Mouse (Mus musculus) left cerebral cortex, postnatal 4 days (tissue): ENCODE measurements around the gene Srsf9. TPM values are rescaled to one million over a fixed set of nuclear protein-coding genes. Genes with fewer than 3 reads are reported as not detected.
"Not testable (repeated sequence)": the region's sequence is repeated elsewhere in the genome, so short reads cannot be mapped to it uniquely, and the experiment has no call there.

Source experiments
- DNase-seq: peaks from one replicate; pipeline ENCODE4 v3.0.0-alpha.2; 2022
- intact Hi-C: fragments of 180-260 bp; cut with DNase I; formaldehyde crosslinking; loops from one replicate; pipeline ENCODE4 v1.15.1; 2025
- total RNA-seq, 2 experiments: library from RNA; stranded (reverse); gene quantifications; 2 replicates each; pipeline ENCODE4 v1.2.3; 2021

Srsf9 gene
- total RNA-seq: 10 to 100 TPM; 58.7 to 59.4 TPM

DNA sequence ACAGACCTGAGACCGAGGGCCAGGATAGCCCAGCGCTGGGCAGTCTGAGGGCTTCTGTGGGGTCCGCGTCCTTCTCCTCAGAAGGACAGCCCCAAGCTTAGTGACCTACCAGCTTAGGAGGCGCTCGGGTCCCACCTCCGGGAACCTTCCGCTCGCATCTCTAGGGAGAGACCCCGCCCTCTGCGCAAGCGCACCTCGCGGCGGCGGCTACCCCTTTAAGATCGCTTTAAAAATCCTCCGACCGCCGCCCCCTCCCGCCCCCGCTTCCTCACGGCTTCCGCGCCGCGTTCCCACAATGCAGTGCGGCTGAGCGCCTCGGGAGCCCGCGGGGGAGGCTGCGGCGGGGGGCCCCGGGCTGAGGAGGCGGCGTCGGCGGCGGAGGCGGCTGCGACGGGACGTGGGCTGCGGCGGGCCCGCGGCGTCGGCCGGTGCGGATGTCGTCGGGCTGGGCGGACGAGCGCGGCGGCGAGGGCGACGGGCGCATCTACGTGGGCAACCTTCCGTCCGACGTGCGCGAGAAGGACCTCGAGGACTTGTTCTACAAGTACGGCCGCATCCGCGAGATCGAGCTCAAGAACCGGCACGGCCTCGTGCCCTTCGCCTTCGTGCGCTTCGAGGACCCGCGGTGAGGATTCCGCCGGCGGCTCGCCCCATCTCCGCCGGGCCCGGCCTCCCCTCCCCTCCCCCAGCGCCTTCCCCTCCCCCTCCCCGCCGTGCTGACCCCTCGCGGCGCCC lies at the start of gene Srsf9:
Srsf9 (plus strand) TSS at position 303 of the 735 bp plus-strand sequence.
- DNase-seq: peak; percentile 97
- intact Hi-C loops: loop anchor here (2.0 kb wide), 1 partner anchor 26 kb away; the partner anchor contains the start of gene Dynll1

DNA sequence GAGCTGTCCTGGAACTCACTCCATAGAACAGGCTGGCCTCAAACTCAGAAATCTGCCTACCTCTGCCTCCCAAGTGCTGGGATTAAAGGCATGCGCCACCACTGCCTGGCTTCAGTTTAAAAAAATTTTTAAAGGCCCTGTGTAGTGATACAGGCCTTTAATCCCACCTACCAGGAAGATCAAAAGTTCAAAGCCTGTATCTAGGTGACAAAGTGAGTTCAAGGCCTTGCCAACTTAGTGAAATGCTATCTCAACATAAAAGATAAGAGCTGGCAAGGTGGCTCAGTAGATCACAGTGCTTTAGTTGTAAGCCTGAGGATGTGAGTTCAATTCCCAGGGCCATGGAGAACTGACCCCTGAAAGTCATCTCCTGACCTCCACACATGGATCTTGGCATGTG lies 48.9 kb upstream of the Srsf9 start:
- intact Hi-C loops: no loop called here
- DNase-seq: no peak

DNA sequence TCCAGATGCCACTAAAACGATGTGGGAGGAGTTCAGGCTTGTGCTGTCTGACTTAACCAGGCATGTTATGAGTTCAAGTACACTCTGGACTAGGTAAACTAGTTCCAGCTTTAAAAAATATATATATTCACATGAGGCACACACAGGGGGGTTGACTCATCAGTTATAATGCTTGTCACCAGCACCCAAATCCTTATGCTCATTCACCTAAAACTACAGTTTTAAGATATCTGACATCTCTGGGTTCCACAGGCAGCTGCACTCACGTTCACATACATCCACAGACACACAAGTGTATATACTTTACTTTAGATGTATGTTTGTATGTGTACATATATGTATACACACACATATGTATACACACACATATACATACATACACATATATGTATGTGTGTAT lies 48.2 kb upstream of the Srsf9 start:
- intact Hi-C loops: no loop called here
- no peak for DNase-seq

GRCm38 (mm10) chr5:115279226-115280049 lies 47.5 kb upstream of the Srsf9 start, which contains the start of gene Coq5:
Gene Coq5, plus strand, starts transcription at chr5:115279666.
- intact Hi-C loops: no loop called here
- peak; percentile 86 for DNase-seq

GRCm38 (mm10) chr5:115280050-115280687 lies 46.8 kb upstream of the Srsf9 start:
- intact Hi-C loops: no loop called here
- peak; percentile 27 for DNase-seq

DNA sequence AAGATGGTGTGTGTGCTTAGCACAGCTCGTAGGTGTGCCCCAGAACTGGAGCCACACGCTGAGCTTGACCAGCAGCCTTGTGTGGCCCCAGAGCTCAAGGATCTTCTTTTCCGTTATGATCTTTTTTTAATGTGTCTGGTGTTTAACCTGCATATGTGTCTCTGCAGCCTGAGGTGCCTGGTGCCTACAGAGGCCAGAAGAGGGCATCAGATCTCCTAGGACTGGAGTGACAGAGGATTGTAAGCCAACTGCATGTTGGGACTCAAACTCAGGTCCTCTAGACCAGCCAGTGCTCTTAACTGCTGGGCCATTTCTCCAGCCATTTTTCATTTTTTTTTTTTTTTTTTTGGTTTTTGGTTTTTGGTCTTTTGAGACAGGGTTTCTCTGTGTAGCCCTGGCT lies 42.2 kb upstream of the Srsf9 start:
- no peak for DNase-seq
- intact Hi-C loops: no loop called here

GRCm38 (mm10) chr5:115294173-115294572 lies 32.8 kb upstream of the Srsf9 start:
- intact Hi-C loops: loop anchor here (10.0 kb wide), 1 partner anchor 151 kb away; no protein-coding TSS in a partner anchor
- no peak for DNase-seq

GRCm38 (mm10) chr5:115296347-115296746 lies 30.6 kb upstream of the Srsf9 start:
- intact Hi-C loops: loop anchor here (10.0 kb wide), 1 partner anchor 148 kb away; no protein-coding TSS in a partner anchor
- no peak for DNase-seq

DNA sequence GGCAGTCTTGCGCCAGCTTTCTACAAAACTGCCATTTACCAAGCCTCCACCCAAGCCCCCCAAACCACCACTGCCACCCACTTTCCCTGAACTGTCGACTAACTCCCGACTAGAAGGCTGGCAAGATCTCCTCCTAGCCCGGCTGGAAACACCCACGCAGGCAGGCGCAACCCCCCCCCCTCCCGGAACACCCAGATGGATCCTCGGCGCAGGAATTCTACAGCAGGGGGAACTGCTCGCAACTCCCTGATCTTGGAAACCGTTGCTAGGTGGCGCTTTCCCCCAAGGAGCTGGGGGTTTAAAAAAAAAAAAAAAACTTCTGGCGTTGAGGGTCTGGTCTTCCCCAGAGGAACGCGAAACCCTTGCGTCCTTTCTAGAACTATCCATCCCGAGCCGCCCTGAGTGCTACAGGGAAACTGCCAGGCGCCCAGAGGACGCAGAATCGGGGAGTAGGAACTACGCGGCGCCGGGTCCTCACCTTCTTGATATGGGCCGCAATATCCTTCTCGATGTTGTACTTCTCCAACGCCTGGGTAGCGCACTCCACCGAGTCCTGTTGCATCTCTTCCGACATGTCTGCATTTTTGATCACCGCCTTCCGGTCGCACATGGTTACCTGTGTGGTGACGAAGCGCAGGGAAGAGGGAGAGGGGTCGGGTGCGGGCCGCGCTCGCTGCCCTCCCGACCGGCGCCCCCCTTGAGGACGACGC lies 26.8 kb upstream of the Srsf9 start:
- intact Hi-C loops: loop anchor here (2.0 kb wide), 1 partner anchor 27 kb away; the partner anchor contains the start of gene Srsf9

DNA sequence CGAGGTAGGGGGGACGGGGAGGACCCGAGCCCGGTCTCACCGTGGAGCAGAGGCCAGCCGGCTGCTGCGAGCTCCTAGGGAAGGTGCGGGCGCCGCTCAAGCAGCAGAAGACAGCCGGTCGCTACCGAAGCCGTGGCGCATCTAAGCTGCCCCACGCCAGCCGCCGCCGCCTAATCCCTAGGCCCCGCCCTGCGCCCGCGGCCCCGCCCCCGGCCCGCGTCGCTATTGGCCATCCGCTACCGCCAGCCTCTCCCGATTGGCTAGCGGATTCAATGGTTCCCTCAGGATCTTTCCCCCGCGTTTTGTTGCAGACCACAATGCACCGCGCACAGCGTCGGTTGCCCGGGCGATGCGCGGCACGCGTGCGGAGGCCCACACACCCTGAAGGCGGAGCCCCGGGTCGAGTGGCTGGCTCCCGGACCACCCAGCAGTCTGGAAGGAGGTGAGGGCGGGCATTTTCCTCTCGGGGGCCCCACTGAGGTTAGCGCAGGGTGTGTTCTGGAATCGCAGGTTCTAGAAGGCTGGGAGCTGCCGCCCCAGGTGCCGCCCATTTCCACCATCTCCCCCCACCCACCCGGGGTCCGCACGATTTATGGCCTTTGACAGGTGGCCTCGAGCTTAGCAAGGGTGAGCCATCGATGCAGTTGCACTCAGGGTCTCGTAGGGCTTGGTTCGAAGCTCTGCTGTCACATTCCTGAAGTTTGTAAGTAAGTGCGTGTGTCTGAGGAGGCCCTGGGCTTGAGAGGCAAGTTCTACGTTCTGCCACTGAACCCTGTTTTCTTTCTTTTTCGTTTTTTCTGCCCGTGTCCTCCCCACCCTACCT lies 26.0 kb upstream of the Srsf9 start, which contains the start of gene Dynll1:
Dynll1 (minus strand) TSS at position 208 of the 823 bp plus-strand sequence.
- peak; percentile 99 for DNase-seq
- intact Hi-C loops: loop anchor here (2.0 kb wide), 1 partner anchor 26 kb away; the partner anchor contains the start of gene Srsf9

More for the DNA sequence above, 26.8 kb upstream of the Srsf9 start:
- peak; percentile 67 for DNase-seq

DNA sequence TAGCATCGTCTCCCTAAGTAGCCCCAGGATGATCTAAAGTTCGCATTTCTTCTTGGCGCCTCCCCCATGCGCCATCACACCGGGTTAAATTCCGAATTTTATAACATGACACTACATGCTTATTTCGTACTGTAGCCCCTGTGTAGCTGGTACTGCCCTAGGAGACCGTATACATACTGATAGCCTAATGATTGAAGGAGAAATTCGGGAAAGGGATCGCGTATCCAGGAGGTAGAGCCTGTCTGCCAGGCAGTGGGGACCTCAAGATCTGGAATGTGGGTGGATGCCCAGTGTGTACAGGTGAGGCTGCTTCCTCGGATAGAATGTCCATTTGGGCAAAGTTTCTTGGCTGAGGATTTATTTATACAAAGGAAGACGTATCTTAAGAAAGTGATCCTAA lies 25.4 kb upstream of the Srsf9 start:
- intact Hi-C loops: loop anchor here (2.0 kb wide), 1 partner anchor 25 kb away; the partner anchor contains the start of gene Srsf9
- DNase-seq: no peak

GRCm38 (mm10) chr5:115302190-115302589 lies 24.8 kb upstream of the Srsf9 start:
- DNase-seq, intact Hi-C loops: not testable (repeated sequence)

DNA sequence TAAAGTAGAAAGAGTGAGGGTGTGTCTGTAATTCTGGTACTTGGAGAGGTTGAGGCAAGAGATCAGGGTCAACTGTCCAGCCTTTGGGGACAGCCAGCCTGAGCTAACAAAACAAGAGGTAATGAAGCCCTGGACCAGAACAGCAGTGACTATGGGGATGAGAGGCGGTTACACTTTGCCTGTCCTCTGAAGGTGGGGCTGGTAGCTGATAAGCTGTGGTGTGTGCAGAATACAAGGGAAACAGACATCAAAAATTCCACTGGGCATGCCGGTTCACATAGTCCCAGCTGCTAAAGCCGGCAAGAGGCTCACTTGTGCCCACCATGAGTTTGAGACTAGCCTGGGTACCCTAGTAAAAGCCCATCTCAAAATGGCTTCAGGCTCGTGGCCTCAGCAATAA lies 14.6 kb upstream of the Srsf9 start:
- intact Hi-C loops: no loop called here
- no peak for DNase-seq

DNA sequence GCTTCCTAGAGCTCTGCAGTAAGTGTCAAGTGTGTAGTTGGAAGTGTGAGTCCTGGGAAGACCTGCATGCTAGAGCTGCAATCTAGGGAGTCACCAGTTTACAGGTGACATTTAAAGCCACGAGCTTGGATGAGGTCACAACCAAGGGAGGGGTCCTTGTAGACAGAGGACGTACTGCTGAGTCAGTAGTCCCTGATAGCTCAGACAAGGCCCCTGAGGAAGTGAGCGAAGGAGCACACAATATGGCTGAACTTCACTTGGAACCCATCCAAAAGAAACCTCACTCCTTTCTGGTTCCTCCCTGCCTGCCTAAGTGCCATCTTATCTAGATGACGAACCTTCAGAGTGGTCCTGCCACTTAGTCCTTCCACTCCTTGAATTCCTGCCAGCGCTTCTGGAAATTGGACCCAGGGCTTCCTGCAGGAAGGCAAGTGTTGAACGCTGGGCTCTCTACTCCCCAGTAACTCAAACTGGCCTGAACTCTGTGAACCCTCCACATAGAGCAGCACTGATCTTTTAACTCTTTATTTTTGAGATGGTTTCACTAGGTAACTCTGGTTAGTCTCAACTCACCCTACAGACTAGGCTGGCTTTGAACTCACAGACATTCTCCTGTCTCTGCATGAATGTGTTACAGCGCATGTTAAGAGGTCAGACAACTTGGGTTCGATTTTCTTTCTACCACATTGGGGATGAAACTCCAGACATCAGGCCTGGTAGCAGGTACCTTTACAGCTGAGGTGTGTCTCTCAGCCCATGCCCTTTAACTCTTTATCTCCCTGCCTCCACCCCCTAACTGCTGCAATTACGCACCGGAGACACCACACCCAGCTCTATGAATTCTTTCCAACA lies 13.9 kb upstream of the Srsf9 start:
- intact Hi-C loops: no loop called here
- DNase-seq: no peak

- intact Hi-C loops: no loop called here
- no peak for DNase-seq
These were observed 13.4 kb upstream of the Srsf9 start for GRCm38 (mm10) chr5:115313668-115313943.

- intact Hi-C loops: no loop called here
- no peak for DNase-seq
These were observed 9.9 kb upstream of the Srsf9 start for GRCm38 (mm10) chr5:115316968-115317644.

DNA sequence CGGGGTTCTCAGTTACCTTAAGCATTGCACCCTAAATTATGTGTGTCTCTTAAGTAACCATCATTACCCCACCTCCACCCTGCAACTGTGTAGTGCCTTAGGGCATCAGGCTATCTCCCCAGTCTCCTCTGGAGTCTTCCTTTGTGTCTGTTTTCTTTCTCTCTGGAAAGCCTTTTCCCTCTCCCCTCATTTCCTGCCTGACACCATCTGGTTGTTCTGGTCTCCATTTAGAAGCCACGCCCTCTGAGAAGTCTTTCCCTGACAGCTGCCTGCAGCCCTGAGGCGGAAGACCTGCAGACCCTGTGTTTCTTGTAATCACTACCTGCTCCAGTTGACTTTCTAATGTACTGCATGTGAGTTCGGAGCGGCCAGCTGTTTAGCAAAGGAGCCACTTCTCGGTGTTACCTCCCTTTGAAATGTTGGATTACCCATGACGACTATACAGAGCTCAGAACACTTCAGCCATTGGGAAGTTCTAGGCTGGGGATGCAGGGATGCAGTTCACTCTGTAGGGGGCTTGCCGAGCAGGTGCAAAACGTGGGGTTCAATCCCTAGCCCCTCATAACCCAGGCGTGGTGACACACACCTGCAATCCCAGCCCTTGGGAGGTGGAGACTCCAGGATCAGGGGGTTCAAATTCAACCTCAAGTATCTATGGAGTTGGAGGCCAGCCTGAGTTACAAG lies 9.2 kb upstream of the Srsf9 start:
- intact Hi-C loops: no loop called here

More for the DNA sequence above, 9.2 kb upstream of the Srsf9 start:
- DNase-seq: peak; percentile 47
